Mouse (Mus musculus) midbrain, postnatal 0 days (tissue): Measurements from ENCODE around the gene Lsm11. TPM values are rescaled to one million over a fixed set of nuclear protein-coding genes. Genes with fewer than 3 reads are reported as not detected.

ENCODE experiments used
- ATAC-seq: fragments of 200-750 bp; cut with Nextera tagmentation; 2 replicates; pipeline ENCODE4 v1.8.0; 2017; ENCODE audit warnings: moderate number of reproducible peaks, mild to moderate bottlenecking, moderate TSS enrichment, moderate library complexity; ENCODE audit not compliant: low FRiP score
- DNase-seq: peaks from one replicate; pipeline ENCODE4 v3.0.0-alpha.2; 2015; ENCODE audit warnings: low spot score
- H3K27ac ChIP-seq: fragments of 300-500 bp; sonication (generic); 2 replicates; pipeline ENCODE4 v1.5.1; 2014; ENCODE audit warnings: low read depth, mild to moderate bottlenecking, low read length, mixed read lengths
- H3K27me3 ChIP-seq: fragments of 300-500 bp; sonication (generic); 2 replicates; pipeline ENCODE4 v1.6.1; 2014; ENCODE audit warnings: low read length, control low read depth, mixed read lengths; ENCODE audit not compliant: insufficient read depth
- H3K36me3 ChIP-seq: fragments of 300-500 bp; sonication (generic); 2 replicates; pipeline ENCODE4 v1.6.1; 2014; ENCODE audit warnings: low read length, control low read depth, mixed read lengths; ENCODE audit not compliant: insufficient read depth
- H3K4me1 ChIP-seq: fragments of 300-500 bp; sonication (generic); 2 replicates; pipeline ENCODE4 v1.6.1; 2014; ENCODE audit warnings: mild to moderate bottlenecking, control low read depth, antibody characterized with exemption, low read length, mixed read lengths; ENCODE audit not compliant: insufficient read depth
- H3K4me2 ChIP-seq: fragments of 300-500 bp; sonication (generic); 2 replicates; pipeline ENCODE4 v1.6.1; 2014; ENCODE audit warnings: low read depth, mild to moderate bottlenecking, low read length, mixed read lengths; ENCODE audit not compliant: poor library complexity, severe bottlenecking
- H3K4me3 ChIP-seq: fragments of 300-500 bp; sonication (generic); 2 replicates; pipeline ENCODE4 v1.5.1; 2014; ENCODE audit warnings: low read depth, mild to moderate bottlenecking, low read length, moderate library complexity
- H3K9ac ChIP-seq: fragments of 300-500 bp; sonication (generic); replicated peaks from 2 replicates; pipeline ENCODE4 v1.6.1; 2014; ENCODE audit warnings: mild to moderate bottlenecking, low read length, moderate library complexity, mixed read lengths; ENCODE audit not compliant: poor library complexity, severe bottlenecking
- H3K9me3 ChIP-seq: fragments of 300-500 bp; sonication (generic); 2 replicates; pipeline ENCODE4 v1.6.1; 2016; ENCODE audit warnings: low read length, control low read depth
- CTCF ChIP-seq: IDR thresholded peaks from 2 replicates; pipeline ENCODE4 v1.5.1; 2016; ENCODE audit warnings: antibody characterized with exemption, mild to moderate bottlenecking
- WGBS: fragments of 180-500 bp; shearing (Covaris S2); extraction: QIAGEN DNeasy Blood & Tissue Kit; methylation state at CpG from one replicate; pipeline ENCODE4 v1.1.7; 2014; 5-methylcytosine and 5-hydroxymethylcytosine counted together
- polyA plus RNA-seq: library from polyadenylated mRNA; unstranded; fragments of >200 nt; fragmentation: Nextera tagmentation; extraction: Ambion mirVana; gene quantifications from 2 replicates; pipeline ENCODE4 v1.2.1, GENCODE M21; 2015
- total RNA-seq: library from RNA; depleted of rRNA; stranded (reverse); fragments of >200 nt; gene quantifications from 2 replicates; pipeline ENCODE4 v1.2.3, GENCODE M21; 2014

The Lsm11 gene
- total and polyA plus RNA-seq, 2 experiments from 2014 or later = 32.9 to 89.2 TPM

DNA sequence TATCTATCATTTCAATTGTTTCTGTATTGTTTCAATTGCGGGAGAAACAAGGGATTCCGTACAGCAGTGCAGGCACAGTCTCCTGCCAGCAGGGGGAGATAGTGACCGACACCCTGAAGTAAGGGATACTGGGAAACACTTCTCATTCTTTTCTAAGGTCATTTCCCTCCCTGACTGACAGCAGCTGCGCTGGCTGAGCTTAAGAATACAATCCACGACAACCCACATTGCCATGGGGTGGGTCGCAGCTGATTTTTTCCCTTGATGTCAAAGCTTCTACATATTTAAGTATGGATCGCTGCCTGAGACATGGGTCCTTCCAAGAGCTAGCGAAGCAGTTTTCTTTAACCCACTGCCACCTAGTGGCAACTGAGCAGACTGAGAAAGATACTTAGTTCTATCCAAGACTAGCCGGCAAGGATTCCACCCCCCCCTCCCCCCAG lies 18.1 kb downstream of the Lsm11 start:
- peaks cover 10% of the 10 kb centered on the region for H3K36me3 ChIP-seq
- H3K4me3 ChIP-seq = peak overlapping the region; percentile 26; the same call in 1 of the 2 replicates
- peak; percentile 84 for TF ChIP-seq CTCF
- H3K4me1 ChIP-seq = 0 out of 2 replicates have a peak, but pooled peaks cover under 1% of the 10 kb centered on the region
- DNase-seq (peak; percentile 94), ATAC-seq (peak; percentile 90)
- H3K4me2 ChIP-seq = peak overlapping the region; percentile 45
- WGBS = under 1% methylated on average over 9 of the region's 9 CpGs
- H3K9ac ChIP-seq = peak overlapping the region; percentile 29; the same call in 1 of the 2 replicates
- H3K9me3 ChIP-seq = no peaks in the 10 kb centered on the region
- H3K27ac ChIP-seq = no peak overlapping the region
- no peaks in the 10 kb centered on the region for H3K27me3 ChIP-seq

GRCm38 (mm10) chr11:45925436-45925835 lies 19.3 kb downstream of the Lsm11 start:
- TF ChIP-seq CTCF = no peak
- ATAC-seq (no peak), DNase-seq (no peak)
- Histone ChIP-seq H3K4me1 (0 out of 2 replicates have a peak, but pooled peaks cover 4% of the 10 kb centered on the region), H3K27me3 (no peaks in the 10 kb centered on the region), H3K36me3 (peaks cover 5% of the 10 kb centered on the region; the same call in 1 of the 2 replicates), H3K4me2 (no peak overlapping the region), H3K9ac (no peak overlapping the region), H3K9me3 (no peaks in the 10 kb centered on the region), H3K27ac (no peak overlapping the region), H3K4me3 (no peak overlapping the region)
- 42% methylated on average over 6 of the region's 6 CpGs for WGBS

- Histone ChIP-seq H3K27ac (peak overlapping the region; percentile 70), H3K36me3 (no peaks in the 10 kb centered on the region), H3K4me2 (peak overlapping the region; percentile 2; the same call in 1 of the 2 replicates), H3K9me3 (no peaks in the 10 kb centered on the region), H3K4me1 (0 out of 2 replicates have a peak, but pooled peaks cover 4% of the 10 kb centered on the region), H3K9ac (no peak overlapping the region), H3K4me3 (no peak overlapping the region), H3K27me3 (no peaks in the 10 kb centered on the region)
- ATAC-seq (no peak), DNase-seq (no peak)
- 6% methylated on average over 10 of the region's 10 CpGs for WGBS
- TF ChIP-seq CTCF = no peak
Observed at GRCm38 (mm10) chr11:45921480-45921898, 23.2 kb downstream of the Lsm11 start.

DNA sequence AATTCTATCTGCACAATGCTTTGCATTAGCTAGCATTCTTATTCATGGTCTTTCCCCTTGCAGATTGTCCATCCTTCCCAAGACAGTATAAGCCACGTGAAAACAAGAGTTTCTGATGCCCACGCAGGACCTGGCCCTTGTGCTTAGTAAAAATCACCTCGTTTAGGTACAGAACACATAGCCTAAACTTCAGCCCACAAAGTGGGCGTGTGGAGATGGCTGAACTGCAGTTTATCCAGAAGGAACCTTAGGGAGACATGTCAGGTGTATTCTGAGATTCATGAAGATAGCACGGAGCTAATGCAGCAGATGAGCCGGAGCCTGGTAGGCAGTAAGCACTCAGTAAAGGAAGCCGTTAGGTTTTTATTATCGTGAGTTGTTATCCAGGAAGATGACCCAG lies 23.7 kb downstream of the Lsm11 start:
- Histone ChIP-seq H3K4me3 (no peak overlapping the region), H3K4me2 (no peak overlapping the region), H3K27me3 (no peaks in the 10 kb centered on the region), H3K36me3 (no peaks in the 10 kb centered on the region), H3K27ac (no peak overlapping the region), H3K9me3 (no peaks in the 10 kb centered on the region), H3K4me1 (0 out of 2 replicates have a peak, but pooled peaks cover 4% of the 10 kb centered on the region), H3K9ac (no peak overlapping the region)
- 39% methylated on average over 8 of the region's 8 CpGs for WGBS
- ATAC-seq (no peak), DNase-seq (no peak)
- TF ChIP-seq CTCF = no peak

GRCm38 (mm10) chr11:45918836-45919235 lies 25.9 kb downstream of the Lsm11 start:
- H3K4me2 ChIP-seq = no peak overlapping the region
- ATAC-seq (no peak), DNase-seq (no peak)
- no peak overlapping the region for H3K4me3 ChIP-seq
- WGBS = 75% methylated on average over 4 of the region's 4 CpGs
- no peaks in the 10 kb centered on the region for H3K27me3 ChIP-seq
- H3K9me3 ChIP-seq = no peaks in the 10 kb centered on the region
- no peaks in the 10 kb centered on the region for H3K36me3 ChIP-seq
- no peak overlapping the region for H3K9ac ChIP-seq
- TF ChIP-seq CTCF = no peak
- H3K27ac ChIP-seq = no peak overlapping the region
- H3K4me1 ChIP-seq = 0 out of 2 replicates have a peak, but pooled peaks cover 4% of the 10 kb centered on the region

DNA sequence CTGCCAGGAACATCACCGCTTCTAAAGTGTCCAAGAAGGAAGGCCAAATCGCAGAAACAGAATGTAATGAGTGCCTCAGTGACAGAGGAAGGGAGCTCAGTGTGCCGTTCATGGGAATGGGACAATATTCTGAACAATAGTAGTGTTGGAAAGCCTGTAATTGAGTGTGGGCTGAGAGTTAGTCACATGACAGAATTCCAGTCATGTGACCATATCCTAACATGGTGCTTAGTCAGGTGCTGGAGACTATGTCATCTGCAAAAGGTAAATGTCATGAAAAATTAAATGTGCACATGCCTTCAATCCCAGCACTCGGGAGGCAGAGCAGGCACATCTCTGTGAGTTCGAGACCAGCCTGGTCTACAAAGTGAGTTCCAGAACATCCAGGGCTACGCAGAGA lies 26.7 kb downstream of the Lsm11 start:
- Histone ChIP-seq H3K4me1 (0 out of 2 replicates have a peak, but pooled peaks cover 4% of the 10 kb centered on the region), H3K36me3 (no peaks in the 10 kb centered on the region), H3K4me2 (no peak overlapping the region), H3K9me3 (no peaks in the 10 kb centered on the region), H3K4me3 (no peak overlapping the region), H3K27ac (no peak overlapping the region), H3K9ac (no peak overlapping the region), H3K27me3 (no peaks in the 10 kb centered on the region)
- 98% methylated on average over 6 of the region's 6 CpGs for WGBS
- ATAC-seq (no peak), DNase-seq (no peak)
- TF ChIP-seq CTCF = no peak
